ENCODE assay signal across 11 mouse cellular contexts in the genomic region with DNA sequence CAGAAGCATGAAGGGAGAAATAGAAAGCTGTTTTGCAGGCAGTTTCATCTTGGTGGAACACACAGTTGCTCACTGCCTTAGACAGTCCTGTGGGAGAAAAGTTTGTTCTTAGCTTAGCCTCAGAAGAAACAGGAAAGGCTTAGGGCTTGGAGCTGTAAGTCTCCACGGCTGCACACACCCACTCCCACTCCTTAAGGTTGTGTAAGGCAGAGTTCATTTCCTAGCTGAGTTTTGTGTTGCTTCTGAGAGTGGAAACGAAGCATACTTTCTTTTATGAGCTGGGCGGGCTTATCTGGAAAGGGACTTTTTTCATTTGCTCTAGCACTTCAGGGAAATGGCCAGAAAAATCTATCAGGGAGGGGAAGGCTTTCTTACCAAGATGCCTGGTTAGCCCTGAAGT. TPM values are rescaled to one million over a fixed set of nuclear protein-coding genes. Genes with fewer than 3 reads are reported as not detected.
DNase-seq lines count a peak whose midpoint lies in the region; ATAC-seq and TF ChIP-seq lines count a peak whose summit lies in the region.
"Had no signal": no experiment of that assay in that cellular context is flagged by ENCODE, and none has a peak within 500 bp of the region (broad histone marks: within the 10 kb centered on the region; RNA-seq: fewer than 3 reads in every experiment).

No protein-coding gene starts in this region.

- 0 out of 2 replicates have a peak overlapping the region, but pooled peaks have one; percentile 14 for H3K4me2 ChIP-seq in heart, postnatal 0 days (ENCODE audit: low read depth, low read length)
- H3K4me2 ChIP-seq in neural tube, embryonic 13.5 days = no peak overlapping the region

- no peak overlapping the region for H3K9ac ChIP-seq in heart, postnatal 0 days (replicated peaks; ENCODE audit: low read depth, low read length)
- 0 out of 2 replicates have a peak overlapping the region, but pooled peaks have one; percentile 31 for H3K9ac ChIP-seq in neural tube, embryonic 13.5 days

- peaks cover 17% of the 10 kb centered on the region; the same call in 1 of the 2 replicates for H3K4me1 ChIP-seq in heart, postnatal 0 days (ENCODE audit: control insufficient read depth, insufficient read depth)
- peaks cover 40% of the 10 kb centered on the region for H3K4me1 ChIP-seq in neural tube, embryonic 13.5 days (replicated peaks)

- H3K27me3 ChIP-seq in heart, postnatal 0 days (ENCODE audit: control insufficient read depth, insufficient read depth, low read length) = no peaks in the 10 kb centered on the region
- no peaks in the 10 kb centered on the region for H3K27me3 ChIP-seq in neural tube, embryonic 13.5 days

- no peaks in the 10 kb centered on the region for H3K9me3 ChIP-seq in heart, postnatal 0 days (replicated peaks; ENCODE audit: control insufficient read depth, low read length)
- H3K9me3 ChIP-seq in neural tube, embryonic 13.5 days = no peaks in the 10 kb centered on the region
- H3K9me3 ChIP-seq: forebrain, embryonic 10.5 days had no signal

- WGBS in heart, postnatal 0 days = 49% methylated on average over 3 of the region's 3 CpGs
- WGBS in neural tube, embryonic 13.5 days = 72% methylated on average over 3 of the region's 3 CpGs

- H3K27ac ChIP-seq in heart, postnatal 0 days (ENCODE audit: low read depth) = peak overlapping the region; percentile 36
- peak overlapping the region; percentile 79 for H3K27ac ChIP-seq in neural tube, embryonic 13.5 days (replicated peaks)

- H3K36me3 ChIP-seq in heart, postnatal 0 days (replicated peaks; ENCODE audit: control insufficient read depth, insufficient read depth, low read length) = peaks cover 40% of the 10 kb centered on the region
- H3K36me3 ChIP-seq in neural tube, embryonic 13.5 days = peaks cover 49% of the 10 kb centered on the region

- no peak for DNase-seq in heart, postnatal 0 days (ENCODE audit: low spot score)
- DNase-seq in heart, postnatal 36 days = no peak
- no peak for DNase-seq in neural tube, embryonic 10.5 days (ENCODE audit: extremely low spot score, low spot score)
- DNase-seq in kidney, postnatal 4 days = peak; percentile 33 to 54
- DNase-seq in cerebellum, adult 11 months = no peak
- no peak for DNase-seq in layer of hippocampus, postnatal 14 days (ENCODE audit: low spot score in 2 of 2)
- DNase-seq: cerebellum, postnatal 36 days; thymus, adult 18-20 months had no signal

- TF ChIP-seq CTCF in heart, postnatal 0 days (IDR thresholded peaks at IDR 0.05; ENCODE audit: low read depth) = no peak

- TF ChIP-seq EP300 in heart, postnatal 0 days (IDR thresholded peaks at IDR 0.05; ENCODE audit: low read depth) = no peak

- 0 out of 2 replicates have a peak, but pooled peaks have one; percentile 12 for ATAC-seq in heart, postnatal 0 days (ENCODE audit: insufficient read depth, low read depth)
- no peak for ATAC-seq in neural tube, embryonic 13.5 days (ENCODE audit: low read depth)

- intact Hi-C loops in heart, postnatal 36 days (cut with DNase I) = no loop called here

- no peak overlapping the region for H3K4me3 ChIP-seq in heart, postnatal 0 days (ENCODE audit: low read depth, low read length)
- H3K4me3 ChIP-seq in neural tube, embryonic 13.5 days = no peak overlapping the region
- H3K4me3 ChIP-seq: forebrain, embryonic 10.5 days had no signal

RNA-seq across cellular contexts. Expression of a gene that starts 57.1 kb away (rescaled TPM):
- total RNA-seq in heart, postnatal 0 days (2014; rRNA removed; ENCODE audit: low replicate concordance) = not detected in 2 replicates
- polyA plus RNA-seq in heart, postnatal 0 days (2015; fragmentation: Nextera tagmentation; extraction: Ambion mirVana) = not detected in 2 replicates
- not detected for total RNA-seq in heart, postnatal 36 days (2021)
- 0.31 TPM in 1 of 2 replicates, not detected in the other for polyA plus RNA-seq in neural tube, embryonic 13.5 days (2015; fragmentation: Nextera tagmentation; extraction: Ambion mirVana)
- total RNA-seq in layer of hippocampus, postnatal 14 days (2021) = not detected
- polyA plus RNA-seq: gonadal fat pad, adult 2 months had no signal

Comparison
In these comparisons a context has a peak if more than half of its experiments do, and no peak if none do; other contexts are left out.
1. DNase-seq: peak in kidney, postnatal 4 days (2 of 2); none in heart, postnatal 0 days (single experiment), heart, postnatal 36 days (0 of 2), neural tube, embryonic 10.5 days (single experiment), cerebellum, adult 11 months (single experiment) and layer of hippocampus, postnatal 14 days (0 of 2).